Mouse (Mus musculus): ENCODE results near the gene Krt24. TPM values are rescaled to one million over a fixed set of nuclear protein-coding genes. Genes with fewer than 3 reads are reported as not detected.
"Not testable (repeated sequence)": the region's sequence is repeated elsewhere in the genome, so short reads cannot be mapped to it uniquely, and the experiment has no call there.

Gene Krt24
- total RNA-seq, 1 experiment = not detected

- Histone ChIP-seq H3K9ac (ENCODE audit: insufficient read depth, low read depth, low read length, poor library complexity, severe bottlenecking) (no peak overlapping the region), H3K27ac (ENCODE audit: insufficient read depth, low read depth, low read length, poor library complexity, severe bottlenecking) (no peak overlapping the region), H3K4me1 (ENCODE audit: control insufficient read depth in 2 of 2, insufficient read depth in 2 of 2, low read length in 2 of 2, poor library complexity in 1 of 2) (peaks cover 0 to 8% of the 10 kb centered on the region in 2 experiments; a peak in 1 of 4 replicates), H3K36me3 (ENCODE audit: control insufficient read depth, insufficient read depth, low read length, poor library complexity, severe bottlenecking) (no peaks in the 10 kb centered on the region), H3K9me3 (ENCODE audit: control insufficient read depth, insufficient read depth, low read depth, low read length) (no peaks in the 10 kb centered on the region), H3K4me3 (ENCODE audit: insufficient read depth in 1 of 2, low read depth in 1 of 2, low read length in 2 of 2, poor library complexity in 1 of 2, severe bottlenecking in 1 of 2) (no peak overlapping the region)
- DNase-seq (ENCODE audit: low read depth, low spot score) = no peak
- no peak for TF ChIP-seq HCFC1 (IDR thresholded peaks at IDR 0.05; ENCODE audit: borderline replicate concordance, insufficient read depth, low read length)
- TF ChIP-seq CHD2 (IDR thresholded peaks at IDR 0.05; ENCODE audit: low read depth, low read length) = no peak
- no peak for TF ChIP-seq MAFK (IDR thresholded peaks at IDR 0.05; ENCODE audit: insufficient read depth, low read depth, low read length)
- TF ChIP-seq ZC3H11A (IDR thresholded peaks at IDR 0.05; ENCODE audit: borderline replicate concordance, low read depth, low read length) = no peak
- no peak for TF ChIP-seq ZNF384 (IDR thresholded peaks at IDR 0.05; ENCODE audit: low read depth, low read length)
- in situ Hi-C loops (cut with MboI; ENCODE audit: low sequenced_read_pairs in 2 of 2, unreplicated experiment in 2 of 2) = no loop called here
Measured at GRCm38 (mm10) chr11:99247916-99248315, 37.1 kb downstream of the Krt24 start.

GRCm38 (mm10) chr11:99244519-99244918 lies 40.5 kb downstream of the Krt24 start:
- peaks cover 0 to 11% of the 10 kb centered on the region in 2 experiments; a peak in 1 of 4 replicates for H3K4me1 ChIP-seq (ENCODE audit: control insufficient read depth in 2 of 2, insufficient read depth in 2 of 2, low read length in 2 of 2, poor library complexity in 1 of 2)
- H3K4me3 ChIP-seq (ENCODE audit: insufficient read depth in 1 of 2, low read depth in 1 of 2, low read length in 2 of 2, poor library complexity in 1 of 2, severe bottlenecking in 1 of 2); DNase-seq (ENCODE audit: low read depth, low spot score); H3K36me3 ChIP-seq (ENCODE audit: control insufficient read depth, insufficient read depth, low read length, poor library complexity, severe bottlenecking); in situ Hi-C loops (cut with MboI; ENCODE audit: low sequenced_read_pairs in 2 of 2, unreplicated experiment in 2 of 2); H3K9me3 ChIP-seq (ENCODE audit: control insufficient read depth, insufficient read depth, low read depth, low read length); H3K27ac ChIP-seq (ENCODE audit: insufficient read depth, low read depth, low read length, poor library complexity, severe bottlenecking); H3K9ac ChIP-seq (ENCODE audit: insufficient read depth, low read depth, low read length, poor library complexity, severe bottlenecking): not testable (repeated sequence)

- Histone ChIP-seq H3K9ac (ENCODE audit: insufficient read depth, low read depth, low read length, poor library complexity, severe bottlenecking) (no peak within 1 kb of the TSS), H3K9me3 (ENCODE audit: control insufficient read depth, insufficient read depth, low read depth, low read length) (no peaks in the 10 kb centered on the region), H3K4me1 (ENCODE audit: control insufficient read depth in 2 of 2, insufficient read depth in 2 of 2, low read length in 2 of 2, poor library complexity in 1 of 2) (peaks cover 0 to 11% of the 10 kb centered on the region in 2 experiments; a peak in 1 of 4 replicates), H3K27ac (ENCODE audit: insufficient read depth, low read depth, low read length, poor library complexity, severe bottlenecking) (no peak within 1 kb of the TSS), H3K36me3 (ENCODE audit: control insufficient read depth, insufficient read depth, low read length, poor library complexity, severe bottlenecking) (no peaks in the 10 kb centered on the region), H3K4me3 (ENCODE audit: insufficient read depth in 1 of 2, low read depth in 1 of 2, low read length in 2 of 2, poor library complexity in 1 of 2, severe bottlenecking in 1 of 2) (peak within 1 kb of the TSS in 1 of 2 experiments; percentile 10; a peak in 1 of 4 replicates)
- peak; percentile 35 for DNase-seq (ENCODE audit: low read depth, low spot score)
- in situ Hi-C loops (cut with MboI; ENCODE audit: low sequenced_read_pairs in 2 of 2, unreplicated experiment in 2 of 2) = no loop called here
- TF ChIP-seq MAFK (IDR thresholded peaks at IDR 0.05; ENCODE audit: insufficient read depth, low read depth, low read length) (no peak), ZNF384 (IDR thresholded peaks at IDR 0.05; ENCODE audit: low read depth, low read length) (no peak), HCFC1 (IDR thresholded peaks at IDR 0.05; ENCODE audit: borderline replicate concordance, insufficient read depth, low read length) (no peak), ZC3H11A (IDR thresholded peaks at IDR 0.05; ENCODE audit: borderline replicate concordance, low read depth, low read length) (no peak)
Measured at GRCm38 (mm10) chr11:99243820-99244374, 41.2 kb downstream of the Krt24 start, which contains the start of gene Krt222. Krt222 (minus strand) TSS chr11:99244085.

- H3K4me1 ChIP-seq (ENCODE audit: control insufficient read depth in 2 of 2, insufficient read depth in 2 of 2, low read length in 2 of 2, poor library complexity in 1 of 2) = peaks cover 0 to 11% of the 10 kb centered on the region in 2 experiments; a peak in 1 of 4 replicates
- H3K4me3 ChIP-seq (ENCODE audit: insufficient read depth in 1 of 2, low read depth in 1 of 2, low read length in 2 of 2, poor library complexity in 1 of 2, severe bottlenecking in 1 of 2) = peak overlapping the region in 1 of 2 experiments; percentile 10; a peak in 1 of 4 replicates
- no peaks in the 10 kb centered on the region for H3K36me3 ChIP-seq (ENCODE audit: control insufficient read depth, insufficient read depth, low read length, poor library complexity, severe bottlenecking)
- H3K27ac ChIP-seq (ENCODE audit: insufficient read depth, low read depth, low read length, poor library complexity, severe bottlenecking) = no peak overlapping the region
- no peak for DNase-seq (ENCODE audit: low read depth, low spot score)
- H3K9me3 ChIP-seq (ENCODE audit: control insufficient read depth, insufficient read depth, low read depth, low read length) = no peaks in the 10 kb centered on the region
- in situ Hi-C loops (cut with MboI; ENCODE audit: low sequenced_read_pairs in 2 of 2, unreplicated experiment in 2 of 2) = no loop called here
- H3K9ac ChIP-seq (ENCODE audit: insufficient read depth, low read depth, low read length, poor library complexity, severe bottlenecking) = no peak overlapping the region
- TF ChIP-seq ZC3H11A (IDR thresholded peaks at IDR 0.05; ENCODE audit: borderline replicate concordance, low read depth, low read length) = no peak
- TF ChIP-seq ZNF384 (IDR thresholded peaks at IDR 0.05; ENCODE audit: low read depth, low read length) = peak; percentile 91
Measured at GRCm38 (mm10) chr11:99243200-99243819, 41.8 kb downstream of the Krt24 start.

- Histone ChIP-seq H3K36me3 (ENCODE audit: control insufficient read depth, insufficient read depth, low read length, poor library complexity, severe bottlenecking) (no peaks in the 10 kb centered on the region), H3K4me1 (ENCODE audit: control insufficient read depth in 2 of 2, insufficient read depth in 2 of 2, low read length in 2 of 2, poor library complexity in 1 of 2) (peaks cover 0 to 11% of the 10 kb centered on the region in 2 experiments; a peak in 1 of 4 replicates), H3K9me3 (ENCODE audit: control insufficient read depth, insufficient read depth, low read depth, low read length) (no peaks in the 10 kb centered on the region), H3K9ac (ENCODE audit: insufficient read depth, low read depth, low read length, poor library complexity, severe bottlenecking) (no peak overlapping the region), H3K4me3 (ENCODE audit: insufficient read depth in 1 of 2, low read depth in 1 of 2, low read length in 2 of 2, poor library complexity in 1 of 2, severe bottlenecking in 1 of 2) (no peak overlapping the region), H3K27ac (ENCODE audit: insufficient read depth, low read depth, low read length, poor library complexity, severe bottlenecking) (no peak overlapping the region)
- TF ChIP-seq ZC3H11A (IDR thresholded peaks at IDR 0.05; ENCODE audit: borderline replicate concordance, low read depth, low read length) (no peak), CHD2 (IDR thresholded peaks at IDR 0.05; ENCODE audit: low read depth, low read length) (no peak), ZNF384 (IDR thresholded peaks at IDR 0.05; ENCODE audit: low read depth, low read length) (no peak)
- no peak for DNase-seq (ENCODE audit: low read depth, low spot score)
- in situ Hi-C loops (cut with MboI; ENCODE audit: low sequenced_read_pairs in 2 of 2, unreplicated experiment in 2 of 2) = no loop called here
Measured at GRCm38 (mm10) chr11:99242056-99242455, 43.0 kb downstream of the Krt24 start.

Data from ES-E14 (cell line).